Mouse (Mus musculus) lung, adult 2 months (tissue): ENCODE results near the gene D6Ertd527e.

ENCODE experiments used
- CTCF ChIP-seq: fragments of 200-500 bp; IDR thresholded peaks from 2 replicates; pipeline ENCODE4 v1.5.1; 2011; ENCODE audit warnings: mild to moderate bottlenecking, low read length, control low read depth; ENCODE audit not compliant: insufficient read depth
- POLR2A ChIP-seq: fragments of 200-500 bp; IDR thresholded peaks from 2 replicates; pipeline ENCODE4 v1.6.1; 2011; ENCODE audit warnings: low read depth, mild to moderate bottlenecking, control low read depth, low read length, borderline replicate concordance; ENCODE audit errors: extremely low read depth

DNA sequence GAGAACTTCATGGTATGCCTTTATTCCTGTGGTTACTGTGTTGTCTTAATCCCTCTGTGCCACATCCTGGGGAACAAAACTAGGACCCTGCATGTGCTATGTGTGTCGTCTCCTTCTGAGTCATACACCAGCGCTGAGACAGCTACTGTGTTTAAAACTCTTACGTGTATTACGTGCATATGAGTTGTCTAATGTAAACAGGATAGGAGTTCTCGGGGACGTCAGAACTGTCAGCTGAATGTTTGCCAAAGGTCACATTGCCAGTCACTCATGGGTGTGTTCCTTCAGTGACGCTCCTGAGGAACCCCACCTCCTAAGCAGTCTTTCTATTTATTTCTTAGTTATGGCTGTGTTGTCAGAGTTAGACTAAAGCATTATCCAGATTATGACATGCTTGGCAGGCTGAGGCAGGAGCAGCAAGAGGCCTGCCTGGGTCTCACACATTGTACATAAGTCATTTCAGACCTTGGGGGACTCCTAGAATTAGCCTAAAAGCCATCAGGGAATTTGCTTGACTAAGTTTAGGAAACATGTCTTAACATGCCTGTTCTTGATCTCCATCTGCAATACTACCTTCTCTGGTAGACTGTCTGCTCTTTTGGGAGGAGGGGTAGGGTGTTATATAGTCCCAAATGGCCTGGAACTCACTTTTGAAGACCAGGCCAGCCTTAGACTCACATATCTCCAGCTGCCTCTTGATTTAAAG, 35.2 kb upstream of the D6Ertd527e start:
- no peak for TF ChIP-seq CTCF
- TF ChIP-seq POLR2A, result no peak
